Mouse (Mus musculus): ENCODE measurements around the gene Ppp1r15a.
A peak's percentile ranks its signal among the peaks of the same experiment; 100 is the strongest.
"Not testable (repeated sequence)": the region's sequence is repeated elsewhere in the genome, so short reads cannot be mapped to it uniquely, and the experiment has no call there.

The Ppp1r15a gene

DNA sequence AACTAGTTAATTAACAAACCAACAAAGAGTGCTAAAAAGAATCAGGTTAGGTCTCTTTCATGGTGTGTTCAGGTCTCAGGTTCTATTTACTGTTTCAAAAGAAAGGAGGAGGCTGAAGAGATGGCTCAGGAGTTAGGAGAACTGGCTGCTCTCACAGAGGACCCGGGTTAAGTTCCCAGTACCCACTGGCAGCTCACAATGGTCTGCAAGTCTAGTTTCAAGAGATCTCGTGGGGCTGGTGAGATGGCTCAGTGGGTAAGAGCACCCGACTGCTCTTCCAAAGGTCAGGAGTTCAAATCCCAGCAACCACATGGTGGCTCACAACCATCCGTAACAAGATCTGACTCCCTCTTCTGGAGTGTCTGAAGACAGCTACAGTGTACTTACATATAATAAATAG, 45.8 kb downstream of the Ppp1r15a start:
- DNase-seq, result not testable (repeated sequence)

DNA sequence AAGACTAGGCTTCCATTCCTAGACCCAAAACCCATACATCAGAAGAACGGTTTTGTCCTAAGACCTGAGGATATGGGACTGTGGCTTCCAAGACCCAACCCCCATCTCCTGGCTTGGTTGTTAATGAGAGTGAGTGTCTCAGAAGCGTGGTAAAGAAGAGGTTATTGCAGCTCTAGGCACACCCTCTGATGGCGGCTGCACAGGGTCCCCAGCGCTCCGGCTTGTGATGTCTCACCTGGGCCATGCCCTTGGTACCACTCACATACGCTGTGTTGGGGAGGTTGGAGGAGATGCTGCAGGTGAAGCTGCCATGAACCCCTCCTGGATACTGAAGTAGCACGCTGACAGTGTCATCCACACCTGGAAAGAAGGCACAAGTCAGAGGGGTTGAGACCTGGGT, 47.3 kb downstream of the Ppp1r15a start:
- no peak for DNase-seq

DNA sequence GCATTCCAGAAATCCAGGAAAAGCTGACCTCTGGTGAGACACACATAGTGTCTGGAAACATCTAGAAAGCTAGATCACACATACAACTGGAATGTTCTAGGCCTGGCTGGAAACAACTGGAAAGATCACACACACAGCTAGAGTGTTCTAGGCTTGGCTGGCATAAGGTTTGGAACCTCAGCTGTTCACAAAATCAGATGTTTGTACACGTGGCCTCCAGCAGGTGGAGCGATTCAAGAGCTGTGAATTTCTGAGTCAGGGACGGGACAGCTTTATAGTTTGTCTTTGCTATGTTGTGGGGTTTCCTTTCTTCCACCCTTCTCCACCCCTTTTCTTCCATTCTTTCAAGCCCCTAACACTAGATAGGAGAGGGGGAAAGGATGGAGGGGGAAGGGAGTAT, 49.1 kb downstream of the Ppp1r15a start:
- DNase-seq, result peak; percentile 83

DNA sequence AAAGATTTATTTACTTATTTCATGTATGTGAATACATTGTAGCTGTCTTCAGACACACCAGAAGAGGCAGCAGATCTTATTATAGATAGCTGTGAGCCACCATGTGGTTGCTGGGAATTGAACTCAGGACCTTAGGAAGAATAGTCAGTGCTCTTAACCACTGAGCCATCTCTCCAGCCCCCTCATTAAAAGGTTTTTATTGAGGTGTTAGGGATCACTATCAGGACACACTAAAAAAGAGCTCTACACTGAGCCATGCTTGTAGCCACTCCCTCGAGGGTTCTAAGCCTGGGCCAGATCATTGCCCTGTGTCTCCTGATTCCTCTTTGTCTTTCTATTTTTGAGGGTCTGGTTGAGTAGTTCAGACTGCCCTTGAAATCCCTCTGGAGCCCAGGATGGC, 49.6 kb downstream of the Ppp1r15a start:
- DNase-seq, result no peak

DNA sequence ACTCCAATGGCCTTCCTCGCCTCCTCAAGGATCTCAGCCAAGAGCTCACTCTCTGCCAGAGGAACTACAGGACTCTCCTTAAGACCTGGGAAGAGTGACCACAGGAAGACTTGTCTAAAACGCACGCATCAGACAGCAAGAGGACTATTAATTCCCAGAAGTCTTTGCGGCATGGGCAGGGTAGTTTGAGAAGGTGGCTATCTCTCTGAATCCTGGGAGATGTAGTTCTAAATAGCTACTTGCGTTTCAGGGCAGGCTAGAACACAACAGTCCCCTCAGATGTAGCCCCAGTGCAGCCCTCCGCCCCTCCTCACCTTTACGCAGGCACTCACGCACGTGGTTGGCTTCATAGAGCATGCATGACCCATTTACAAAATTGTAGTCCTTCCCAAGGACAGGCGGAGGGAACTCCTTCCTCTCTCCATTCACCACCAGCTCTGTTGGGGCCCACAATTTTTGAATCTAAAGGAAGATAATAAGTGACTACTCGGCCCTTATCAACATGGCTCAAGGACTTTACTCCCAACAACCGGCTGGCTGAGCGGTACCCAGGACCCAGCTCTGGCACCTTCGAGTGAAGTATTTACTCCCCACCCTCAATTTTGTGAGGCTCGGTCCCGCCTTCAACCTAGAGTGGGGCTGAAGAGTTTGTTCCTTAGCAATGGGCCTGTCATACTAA, 50.6 kb downstream of the Ppp1r15a start:
- DNase-seq, result peak; percentile 67

Measured in lung, postnatal 36 days (tissue).